Mouse (Mus musculus): Measurements from ENCODE around the gene Trpv1. TPM values are rescaled to one million over a fixed set of nuclear protein-coding genes. Genes with fewer than 3 reads are reported as not detected.

The Trpv1 gene
- not detected in 2 replicates for polyA plus RNA-seq (2012; ENCODE audit: insufficient read depth, insufficient read length, low replicate concordance, missing spikeins)

GRCm38 (mm10) chr11:73233992-73234391, at the start of gene Trpv1:
Gene Trpv1, plus strand, starts transcription at chr11:73234292.
- H3K4me3 ChIP-seq (ENCODE audit: insufficient read depth, low read depth, low read length), result no peak within 1 kb of the TSS
- TF ChIP-seq CTCF (IDR thresholded peaks at IDR 0.05; ENCODE audit: insufficient read depth, low read depth, low read length) (no peak), POLR2A (IDR thresholded peaks at IDR 0.05; ENCODE audit: insufficient read depth, low read depth, low read length) (no peak)
- no peak within 1 kb of the TSS for H3K27ac ChIP-seq (ENCODE audit: insufficient read depth, low read depth, low read length)
- 88% methylated on average over 5 of the region's 5 CpGs for WGBS
- H3K4me1 ChIP-seq (ENCODE audit: control insufficient read depth, insufficient read depth, low read length), result no peaks in the 10 kb centered on the region

GRCm38 (mm10) chr11:73185872-73186615, 48.0 kb upstream of the Trpv1 start:
- no peak overlapping the region for H3K27ac ChIP-seq (ENCODE audit: insufficient read depth, low read depth, low read length)
- 91% methylated on average over 10 of the region's 10 CpGs for WGBS
- no peaks in the 10 kb centered on the region for H3K4me1 ChIP-seq (ENCODE audit: control insufficient read depth, insufficient read depth, low read length)
- TF ChIP-seq POLR2A (IDR thresholded peaks at IDR 0.05; ENCODE audit: insufficient read depth, low read depth, low read length), result no peak
- TF ChIP-seq CTCF (IDR thresholded peaks at IDR 0.05; ENCODE audit: insufficient read depth, low read depth, low read length), result no peak
- H3K4me3 ChIP-seq (ENCODE audit: insufficient read depth, low read depth, low read length), result no peak overlapping the region

GRCm38 (mm10) chr11:73187231-73187630, 46.9 kb upstream of the Trpv1 start:
- 84% methylated on average over 6 of the region's 6 CpGs for WGBS
- TF ChIP-seq POLR2A (IDR thresholded peaks at IDR 0.05; ENCODE audit: insufficient read depth, low read depth, low read length) (no peak), CTCF (IDR thresholded peaks at IDR 0.05; ENCODE audit: insufficient read depth, low read depth, low read length) (no peak)
- no peaks in the 10 kb centered on the region for H3K4me1 ChIP-seq (ENCODE audit: control insufficient read depth, insufficient read depth, low read length)
- no peak overlapping the region for H3K4me3 ChIP-seq (ENCODE audit: insufficient read depth, low read depth, low read length)
- H3K27ac ChIP-seq (ENCODE audit: insufficient read depth, low read depth, low read length), result no peak overlapping the region

- Histone ChIP-seq H3K4me3 (ENCODE audit: insufficient read depth, low read depth, low read length) (no peak overlapping the region), H3K27ac (ENCODE audit: insufficient read depth, low read depth, low read length) (no peak overlapping the region), H3K4me1 (ENCODE audit: control insufficient read depth, insufficient read depth, low read length) (peaks cover 6% of the 10 kb centered on the region)
- TF ChIP-seq CTCF (IDR thresholded peaks at IDR 0.05; ENCODE audit: insufficient read depth, low read depth, low read length) (no peak), POLR2A (IDR thresholded peaks at IDR 0.05; ENCODE audit: insufficient read depth, low read depth, low read length) (no peak)
- 68% methylated on average over 6 of the region's 6 CpGs for whole genome bisulfite sequencing
Measured at GRCm38 (mm10) chr11:73193047-73193446, 41.0 kb upstream of the Trpv1 start.

GRCm38 (mm10) chr11:73194444-73194843, 39.6 kb upstream of the Trpv1 start:
- Histone ChIP-seq H3K4me3 (ENCODE audit: insufficient read depth, low read depth, low read length) (no peak overlapping the region), H3K27ac (ENCODE audit: insufficient read depth, low read depth, low read length) (no peak overlapping the region), H3K4me1 (ENCODE audit: control insufficient read depth, insufficient read depth, low read length) (peaks cover 6% of the 10 kb centered on the region)
- TF ChIP-seq POLR2A (IDR thresholded peaks at IDR 0.05; ENCODE audit: insufficient read depth, low read depth, low read length) (no peak), CTCF (IDR thresholded peaks at IDR 0.05; ENCODE audit: insufficient read depth, low read depth, low read length) (no peak)
- 46% methylated on average over 2 of the region's 2 CpGs for WGBS

- 0% methylated on average over 1 of the region's 1 CpGs for WGBS
- Histone ChIP-seq H3K4me3 (ENCODE audit: insufficient read depth, low read depth, low read length) (peak overlapping the region; percentile 76), H3K27ac (ENCODE audit: insufficient read depth, low read depth, low read length) (no peak overlapping the region), H3K4me1 (ENCODE audit: control insufficient read depth, insufficient read depth, low read length) (peaks cover 6% of the 10 kb centered on the region)
- no peak for TF ChIP-seq CTCF (IDR thresholded peaks at IDR 0.05; ENCODE audit: insufficient read depth, low read depth, low read length)
- TF ChIP-seq POLR2A (IDR thresholded peaks at IDR 0.05; ENCODE audit: insufficient read depth, low read depth, low read length), result no peak
Measured at GRCm38 (mm10) chr11:73198190-73198589, 35.9 kb upstream of the Trpv1 start.

- TF ChIP-seq CTCF (IDR thresholded peaks at IDR 0.05; ENCODE audit: insufficient read depth, low read depth, low read length), result peak; percentile 9; the same call in 1 of the 2 replicates
- TF ChIP-seq POLR2A (IDR thresholded peaks at IDR 0.05; ENCODE audit: insufficient read depth, low read depth, low read length), result peak; percentile 72
- peaks cover 6% of the 10 kb centered on the region for H3K4me1 ChIP-seq (ENCODE audit: control insufficient read depth, insufficient read depth, low read length)
- WGBS, result under 1% methylated on average over 22 of the region's 22 CpGs
- peak within 1 kb of the TSS; percentile 91 for H3K27ac ChIP-seq (ENCODE audit: insufficient read depth, low read depth, low read length)
- peak within 1 kb of the TSS; percentile 76 for H3K4me3 ChIP-seq (ENCODE audit: insufficient read depth, low read depth, low read length)
Measured at GRCm38 (mm10) chr11:73198603-73199229, 35.4 kb upstream of the Trpv1 start, which contains the start of gene Ctns. Gene Ctns, minus strand, starts transcription at chr11:73199042.

- peaks cover 6% of the 10 kb centered on the region for H3K4me1 ChIP-seq (ENCODE audit: control insufficient read depth, insufficient read depth, low read length)
Measured at GRCm38 (mm10) chr11:73199230-73199712, 34.8 kb upstream of the Trpv1 start, which contains the start of gene Shpk. Gene Shpk, plus strand, starts transcription at chr11:73199460.

GRCm38 (mm10) chr11:73199879-73200278, 34.2 kb upstream of the Trpv1 start:
- Histone ChIP-seq H3K4me1 (ENCODE audit: control insufficient read depth, insufficient read depth, low read length) (peaks cover 6% of the 10 kb centered on the region), H3K27ac (ENCODE audit: insufficient read depth, low read depth, low read length) (no peak overlapping the region), H3K4me3 (ENCODE audit: insufficient read depth, low read depth, low read length) (peak overlapping the region; percentile 76)
- TF ChIP-seq CTCF (IDR thresholded peaks at IDR 0.05; ENCODE audit: insufficient read depth, low read depth, low read length) (no peak), POLR2A (IDR thresholded peaks at IDR 0.05; ENCODE audit: insufficient read depth, low read depth, low read length) (no peak; the same call in 1 of the 2 replicates)
- 3% methylated on average over 12 of the region's 12 CpGs for WGBS

More at GRCm38 (mm10) chr11:73199230-73199712, 34.8 kb upstream of the Trpv1 start, which contains the start of gene Shpk:
- peak; percentile 45; the same call in 1 of the 2 replicates for TF ChIP-seq POLR2A (IDR thresholded peaks at IDR 0.05; ENCODE audit: insufficient read depth, low read depth, low read length)
- TF ChIP-seq CTCF (IDR thresholded peaks at IDR 0.05; ENCODE audit: insufficient read depth, low read depth, low read length), result no peak
- WGBS, result under 1% methylated on average over 32 of the region's 32 CpGs
- peak within 1 kb of the TSS; percentile 76 for H3K4me3 ChIP-seq (ENCODE audit: insufficient read depth, low read depth, low read length)
- peak within 1 kb of the TSS; percentile 91 for H3K27ac ChIP-seq (ENCODE audit: insufficient read depth, low read depth, low read length)

Data from olfactory bulb, adult 2 months (tissue).